Mouse (Mus musculus) adrenal gland, postnatal 10 days (tissue): ENCODE results near the gene Sox30. TPM values are rescaled to one million over a fixed set of nuclear protein-coding genes. Genes with fewer than 3 reads are reported as not detected.

Source experiments
- DNase-seq: peaks from one replicate; pipeline ENCODE4 v3.0.0; 2021; ENCODE audit warnings: mixed read lengths
- total RNA-seq, 2 experiments: library from RNA; stranded (reverse); gene quantifications; 2 replicates each; pipeline ENCODE4 v1.2.3; 2021

Gene Sox30
- total RNA-seq, 2 experiments from 2014 or later, result 0.24 to 0.36 TPM

DNA sequence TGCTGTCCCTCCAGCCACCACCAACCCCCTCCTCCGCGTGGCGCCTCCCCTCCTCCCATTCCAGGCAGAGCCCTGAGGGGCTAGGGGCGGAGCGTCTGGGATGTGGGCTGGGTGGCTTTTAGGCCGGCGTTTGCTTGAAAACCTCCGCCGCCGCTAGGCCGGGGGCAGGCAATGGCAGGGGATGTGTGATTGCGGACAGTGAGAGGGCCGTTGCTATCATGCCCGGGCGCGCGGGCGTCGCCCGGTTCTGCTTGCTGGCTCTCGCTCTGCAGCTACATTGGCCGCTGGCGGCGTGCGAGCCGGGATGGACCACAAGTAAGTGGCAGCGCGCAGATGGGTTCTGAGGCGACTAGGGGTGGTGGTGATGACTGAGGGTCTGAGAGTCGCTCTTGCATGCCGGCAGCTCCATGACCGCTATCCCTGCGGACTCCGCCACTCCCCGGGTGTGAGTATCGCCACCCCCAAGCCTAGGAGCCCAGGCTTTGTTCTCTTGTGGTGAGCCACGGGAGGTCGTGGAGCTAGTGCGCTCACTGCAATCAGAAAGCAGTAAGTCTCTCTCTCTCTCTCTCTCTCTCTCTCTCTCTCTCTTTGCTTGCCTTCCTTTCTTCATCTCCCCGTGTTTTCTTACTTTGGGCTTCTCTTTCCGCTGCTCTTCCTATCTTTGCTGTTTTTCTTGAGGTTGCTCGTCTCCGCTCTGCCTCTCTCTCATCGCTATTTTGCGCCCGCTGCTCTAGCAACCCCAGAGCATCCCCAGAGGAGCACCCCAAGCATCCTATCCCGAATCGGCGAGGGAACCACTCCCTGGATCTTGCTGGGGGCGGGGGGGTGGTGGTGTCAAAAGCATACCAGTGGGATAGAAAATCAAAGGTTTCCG lies 76.0 kb downstream of the Sox30 start, which contains the start of gene Adam19:
Adam19 (plus strand) TSS at position 97 of the 874 bp plus-strand sequence.
- DNase-seq, result peak; percentile 73

DNA sequence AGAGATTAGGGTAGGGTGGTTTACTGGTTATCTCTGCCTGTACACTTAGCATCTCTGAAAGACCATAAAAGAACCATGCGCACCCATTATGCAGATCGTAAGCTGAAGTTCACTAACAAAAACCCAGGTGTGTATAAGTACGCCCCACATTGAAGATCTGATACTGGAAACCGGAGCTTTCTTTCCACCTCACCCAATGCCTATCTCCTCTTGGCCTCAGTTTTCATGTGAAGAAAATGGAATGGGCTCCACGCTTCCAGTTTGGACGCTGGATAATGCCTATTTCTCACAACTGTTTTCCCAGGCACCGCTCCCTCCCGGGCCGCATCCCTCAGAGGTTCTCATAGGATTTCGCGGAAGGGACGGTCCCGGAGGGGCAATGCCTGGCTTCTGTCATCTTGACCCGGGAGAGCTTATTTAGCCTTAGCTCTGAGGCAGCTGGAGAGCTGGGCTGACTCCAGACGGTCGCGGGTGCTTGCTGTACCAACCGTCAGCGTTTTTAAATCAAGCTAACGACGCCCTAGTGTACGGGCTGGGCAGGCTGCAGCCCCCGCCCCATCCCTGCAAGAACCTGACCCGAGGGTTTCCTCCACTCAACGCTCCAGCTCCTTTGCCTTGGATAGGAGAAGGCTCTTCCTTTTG lies 76.8 kb downstream of the Sox30 start:
- peak; percentile 42 for DNase-seq

DNA sequence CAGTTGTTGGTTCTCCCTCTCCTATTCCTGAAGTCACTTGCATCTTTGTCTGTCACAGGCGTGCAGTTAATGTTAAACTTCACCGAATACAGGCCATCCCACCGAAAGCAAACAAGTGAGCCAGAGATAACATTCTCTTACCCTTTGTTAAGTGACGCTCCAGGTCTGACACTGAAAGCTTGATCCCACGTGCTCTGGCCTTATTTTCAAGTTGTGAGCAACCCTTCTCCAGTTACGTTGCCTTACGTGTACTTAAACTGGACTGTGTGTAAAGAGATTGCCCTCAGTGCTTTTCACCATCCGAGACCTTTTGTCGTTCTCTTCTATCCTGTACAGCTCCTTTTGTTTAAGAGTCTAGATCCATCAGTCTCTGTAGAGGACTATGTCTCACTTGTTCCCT lies 77.9 kb downstream of the Sox30 start:
- DNase-seq, result no peak

DNA sequence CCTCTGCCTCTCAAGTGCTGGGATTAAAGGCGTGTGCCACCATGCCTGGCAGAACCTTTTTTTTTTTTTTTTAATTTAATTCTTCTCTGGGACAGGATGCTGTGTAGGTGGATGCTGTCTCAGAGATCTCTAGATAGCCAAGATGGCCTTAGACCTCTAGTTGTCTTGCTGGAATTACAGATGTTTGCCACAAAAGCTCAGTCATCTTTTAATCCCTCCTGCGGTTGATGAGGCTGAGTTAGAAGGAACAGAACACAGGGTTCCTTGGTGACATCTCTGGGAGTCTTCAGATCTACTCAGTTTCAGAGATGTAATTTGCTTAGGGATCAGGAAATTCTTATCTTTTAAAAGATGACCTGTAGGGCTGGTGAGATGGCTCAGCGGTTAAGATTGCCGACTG lies 78.8 kb downstream of the Sox30 start:
- DNase-seq, result no peak

DNA sequence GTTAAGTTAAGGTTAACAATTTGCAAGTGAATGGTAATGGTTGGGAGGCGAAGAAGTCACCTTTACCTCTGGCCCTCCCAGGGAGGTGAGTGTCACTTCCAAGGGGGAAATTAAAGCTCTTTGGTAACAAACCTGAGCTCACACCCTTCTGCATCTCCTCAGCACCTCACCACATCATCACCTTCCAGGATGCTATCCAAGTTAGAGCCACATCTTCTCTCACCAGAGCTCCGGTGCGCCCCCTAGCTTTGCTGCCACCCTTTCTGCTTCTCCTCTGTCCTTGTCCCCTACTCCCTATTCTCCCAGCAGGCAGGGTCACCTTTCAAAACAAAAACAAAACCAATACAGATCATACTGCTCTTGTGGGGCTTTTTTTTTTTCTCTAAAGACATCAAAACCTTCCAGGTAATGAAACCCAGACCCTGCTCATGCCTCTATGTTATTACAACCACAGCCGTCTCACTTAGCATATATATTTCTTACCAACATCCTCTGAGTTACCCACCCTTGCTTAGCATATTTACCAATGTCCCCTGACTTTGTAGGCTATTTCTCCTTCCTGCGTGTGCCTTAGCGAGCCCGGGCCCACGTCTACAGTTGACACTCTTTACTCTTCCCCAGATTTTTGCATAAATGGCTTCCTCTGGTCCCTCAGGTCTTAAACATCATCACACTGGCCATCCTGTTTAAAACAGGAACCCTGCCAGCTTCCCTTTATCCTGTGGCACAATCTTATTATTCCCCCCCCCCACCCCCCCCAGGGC lies 80.0 kb downstream of the Sox30 start:
- peak; percentile 37 for DNase-seq

DNA sequence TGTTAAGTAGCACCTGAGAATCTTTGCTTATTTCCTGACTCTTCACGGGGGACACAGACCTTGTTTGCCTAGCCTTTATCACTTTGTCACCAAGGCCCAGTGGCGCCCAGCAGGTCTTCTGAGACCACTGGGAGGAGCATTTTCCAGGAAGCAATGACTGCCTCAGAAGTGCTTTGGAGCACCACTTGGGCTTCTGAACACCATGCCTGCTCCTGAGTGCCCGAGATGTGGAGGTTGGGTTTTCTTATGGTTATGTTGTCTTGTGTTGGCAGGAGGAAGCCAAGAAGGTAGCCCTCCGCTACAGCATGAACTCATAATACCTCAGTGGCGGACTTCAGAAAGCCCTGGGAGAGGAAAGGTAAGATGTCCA lies 80.5 kb downstream of the Sox30 start:
- DNase-seq, result no peak

DNA sequence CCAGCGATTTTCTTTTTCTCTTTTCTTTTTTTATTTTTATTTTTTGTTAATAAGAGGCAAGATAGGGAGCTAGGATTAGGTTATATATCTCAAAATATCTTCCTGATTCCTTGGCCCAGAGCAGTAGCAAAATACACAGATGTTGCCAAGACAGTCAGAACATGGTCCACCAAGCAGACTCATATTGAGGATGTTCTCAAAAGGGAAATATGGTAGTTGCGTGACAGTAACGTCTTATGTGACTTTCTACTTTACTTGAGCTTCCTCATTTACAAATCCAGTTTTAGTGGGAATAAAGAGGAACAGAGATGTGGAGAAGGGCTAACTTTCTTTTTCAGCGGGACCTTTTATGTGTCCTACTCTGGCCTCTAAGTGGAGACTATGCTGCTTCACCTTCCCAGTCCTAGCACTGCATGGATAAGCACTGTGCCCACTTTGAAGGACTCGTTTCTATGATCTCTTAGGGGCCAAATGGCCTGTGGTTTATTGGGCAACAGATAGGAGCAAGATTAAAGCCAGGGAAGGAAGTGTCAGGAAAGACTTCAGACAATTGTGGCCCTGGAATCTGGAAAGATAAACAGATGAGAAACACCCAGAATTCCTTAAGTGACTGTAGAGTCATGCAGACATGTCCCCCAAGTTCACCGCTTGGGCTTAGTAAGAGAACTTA lies 81.8 kb downstream of the Sox30 start:
- no peak for DNase-seq

DNA sequence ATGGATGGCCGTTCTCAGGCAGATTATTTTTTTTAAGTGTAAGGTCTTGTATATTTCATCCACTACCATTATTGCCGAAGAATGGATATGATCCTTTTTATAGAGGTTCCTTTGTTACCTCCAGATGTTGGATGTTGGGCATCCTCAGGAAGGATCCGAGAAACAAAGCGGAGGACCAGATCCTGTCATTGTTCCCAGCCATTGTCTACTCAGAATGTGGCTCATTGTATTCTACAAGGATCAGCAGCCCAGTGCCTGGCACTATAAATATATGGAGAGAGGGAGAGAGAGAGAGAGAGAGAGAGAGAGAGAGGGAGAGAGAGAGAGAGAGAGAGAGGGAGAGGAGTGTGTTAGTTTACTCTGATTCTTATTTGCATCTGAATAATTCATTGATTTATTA lies 82.5 kb downstream of the Sox30 start:
- DNase-seq, result no peak

DNA sequence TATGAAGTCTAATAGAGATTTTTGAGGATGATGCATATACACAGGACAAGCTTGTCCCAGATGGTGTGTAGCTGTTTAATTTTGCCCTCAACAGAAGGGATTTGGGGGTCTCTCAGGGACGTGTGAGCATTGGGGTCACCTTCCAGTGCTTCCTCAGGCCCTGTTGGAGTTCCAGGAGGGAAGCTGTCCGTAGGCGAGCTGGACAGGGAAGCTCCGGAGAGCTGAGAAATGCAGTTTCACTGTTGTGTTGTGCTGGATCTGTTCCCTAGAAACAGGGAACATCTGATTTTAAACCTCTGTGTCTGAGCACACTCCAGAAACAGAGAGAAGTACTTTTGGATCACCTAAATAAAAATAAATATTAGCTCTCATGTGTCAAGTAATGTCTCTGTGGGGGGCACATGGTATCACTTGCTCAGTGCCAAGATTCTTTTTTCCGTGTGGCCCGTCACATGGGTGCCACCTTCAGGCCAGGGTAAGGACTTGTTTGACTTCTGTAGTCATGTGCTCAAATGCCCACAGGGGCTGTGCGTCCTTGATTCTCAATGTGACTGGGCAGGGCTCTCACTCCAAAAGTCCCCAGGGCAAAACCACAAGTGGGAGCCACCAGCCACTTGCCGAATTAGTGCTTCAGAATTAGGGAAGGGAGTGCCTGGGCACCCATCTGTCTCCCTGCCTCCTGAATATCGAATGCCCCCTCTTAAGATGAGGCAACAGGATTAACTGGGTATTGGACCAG lies 83.1 kb downstream of the Sox30 start:
- DNase-seq, result peak; percentile 64

DNA sequence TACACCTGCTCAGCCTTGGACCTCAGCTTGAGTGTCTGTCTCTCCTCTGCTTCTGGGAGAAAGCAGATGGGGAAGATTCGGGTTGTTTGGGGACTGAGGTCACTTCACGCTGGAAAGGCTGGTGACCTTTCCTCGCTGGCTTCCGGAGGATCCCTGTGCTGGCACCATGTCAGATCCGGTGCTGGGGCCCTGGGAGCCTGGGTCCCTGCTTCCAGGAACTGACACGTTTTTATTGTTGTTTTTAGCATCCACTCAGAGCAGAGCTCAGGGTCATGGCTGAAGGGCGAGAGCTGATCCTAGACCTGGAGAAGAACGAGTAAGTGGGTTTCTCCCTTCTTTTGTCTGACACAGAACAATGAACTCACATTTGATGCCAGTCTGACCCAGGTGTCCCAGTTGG lies 84.7 kb downstream of the Sox30 start:
- peak; percentile 55 for DNase-seq

DNA sequence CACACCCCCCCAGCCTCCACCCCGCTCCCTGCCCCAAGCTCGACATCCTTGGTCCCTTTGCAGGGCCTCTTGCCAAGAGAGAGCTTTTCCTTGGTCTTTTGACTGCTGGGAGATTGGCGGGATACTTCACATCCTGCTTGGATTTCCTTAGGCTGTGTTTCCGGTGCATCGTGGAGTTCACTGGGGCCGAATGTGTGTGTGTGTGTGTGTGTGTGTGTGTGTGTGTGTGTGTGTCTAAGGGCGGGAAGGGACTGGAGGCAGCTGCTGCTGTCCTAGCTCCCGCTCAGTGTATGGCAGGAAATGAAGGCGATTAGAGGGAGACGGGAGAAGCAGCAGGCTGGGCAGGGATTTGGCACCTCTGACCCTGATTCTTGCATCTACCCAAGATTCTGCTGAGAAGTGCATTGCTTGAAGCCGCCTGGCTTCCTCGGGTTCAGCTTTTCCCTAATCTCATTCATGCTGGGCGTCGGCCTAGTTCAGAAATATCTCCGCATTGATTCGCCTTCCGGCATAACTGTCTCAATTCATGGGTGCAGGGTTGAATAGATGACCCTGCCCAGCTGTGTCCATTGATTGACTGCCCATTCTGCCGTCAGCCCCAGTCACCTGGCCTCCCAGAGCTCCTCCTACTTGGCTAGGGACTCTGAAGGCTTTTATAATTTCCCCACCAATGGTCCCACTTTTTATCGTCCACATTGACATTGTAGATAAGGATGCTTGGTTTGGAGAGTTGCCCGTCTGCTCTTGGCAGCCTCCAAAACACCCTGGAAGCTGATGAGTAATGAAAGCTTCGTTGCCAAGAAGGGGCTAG lies 85.3 kb downstream of the Sox30 start:
- DNase-seq, result peak; percentile 84

Other genes starting within 250 kb of the Sox30 start
- gene Clint1, start 128.3 kb upstream of the Sox30 start, total RNA-seq, result 10 to 100 TPM; 59.8 to 64.5 TPM
- gene Lsm11, start 35.4 kb upstream of the Sox30 start, total RNA-seq, result 1 to 10 TPM; 7.8 to 9.9 TPM
- gene Thg1l, start 24.8 kb upstream of the Sox30 start, total RNA-seq, result 10 to 100 TPM; 16.6 to 19.4 TPM
- gene Gm12166, start 72.0 kb downstream of the Sox30 start, total RNA-seq, result 1 to 10 TPM; 4.0 to 4.6 TPM
- 10 to 100 TPM; 15.5 to 25.3 TPM for gene Adam19, start 75.7 kb downstream of the Sox30 start, total RNA-seq
- under 1 TPM in 1 of 2 experiments, not detected in 1; 0.12 TPM for gene Nipal4, start 186.2 kb downstream of the Sox30 start, total RNA-seq